Mouse (Mus musculus) hematopoietic stem cell, adult 5-6 weeks (primary cell): ENCODE data around the gene AI854703. TPM values are rescaled to one million over a fixed set of nuclear protein-coding genes. Genes with fewer than 3 reads are reported as not detected.

Experiments used
- ATAC-seq, 2 experiments: fragments of 125-278 bp in 1 of 2; replicated peaks in 1 of 2; 2 replicates each; pipeline ENCODE4 v1.8.0; 2016 to 2017; ENCODE audit warnings: inconsistent platforms in 2 of 2, mild to moderate bottlenecking in 2 of 2, moderate number of reproducible peaks in 2 of 2, low read depth in 1 of 2, moderate TSS enrichment in 1 of 2; ENCODE audit not compliant: low FRiP score in 2 of 2, poor library complexity in 2 of 2, severe bottlenecking in 2 of 2, insufficient read depth in 1 of 2, low TSS enrichment in 1 of 2
- total RNA-seq: library from RNA; stranded (forward); fragments of 172-1452, 232-1000 nt; gene quantifications from 2 replicates; pipeline ENCODE4 v1.2.3, GENCODE M21; 2017

The AI854703 gene
- 2.0 and 2.6 TPM in 2 replicates for total RNA-seq

GRCm38 (mm10) chr6:48626464-48626863, at the start of gene AI854703:
AI854703 (plus strand) TSS chr6:48626764.
- no peak for ATAC-seq

- no peak for ATAC-seq
These were observed 47.8 kb upstream of the AI854703 start for GRCm38 (mm10) chr6:48578736-48579135.

- peak; percentile 67 to 86 for ATAC-seq
These were observed 47.3 kb upstream of the AI854703 start for GRCm38 (mm10) chr6:48579215-48579648.

GRCm38 (mm10) chr6:48581257-48581656, 45.3 kb upstream of the AI854703 start:
- ATAC-seq, result no peak

GRCm38 (mm10) chr6:48582037-48582436, 44.5 kb upstream of the AI854703 start:
- ATAC-seq, result peak; percentile 44 to 46; a peak in 2 of 4 replicates

- peak; percentile 63 to 65 for ATAC-seq
These were observed 37.3 kb upstream of the AI854703 start, which contains the start of gene Gm45021 for GRCm38 (mm10) chr6:48589194-48589750. Gm45021 (plus strand) TSS chr6:48589610.

- no peak for ATAC-seq
These were observed 35.2 kb upstream of the AI854703 start for GRCm38 (mm10) chr6:48591221-48591845.

DNA sequence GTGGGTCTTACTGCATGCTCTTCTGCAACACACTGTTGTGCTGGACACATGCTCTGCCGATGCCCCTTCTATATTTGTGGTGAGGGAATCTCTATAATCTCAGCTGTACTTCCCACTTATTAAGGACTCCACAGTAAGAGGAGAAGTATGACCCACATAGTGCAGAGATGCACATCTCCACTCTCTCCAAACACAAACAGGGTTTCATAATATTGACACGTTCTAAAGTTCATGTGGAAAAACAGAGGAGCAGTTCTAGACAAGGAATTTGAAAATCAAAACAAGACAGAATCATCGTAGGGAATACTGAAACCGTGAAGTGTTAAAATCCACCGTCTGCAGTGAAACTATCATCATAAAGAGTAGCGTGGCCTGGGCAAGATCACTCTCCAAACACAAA, 34.7 kb upstream of the AI854703 start:
- no peak for ATAC-seq

DNA sequence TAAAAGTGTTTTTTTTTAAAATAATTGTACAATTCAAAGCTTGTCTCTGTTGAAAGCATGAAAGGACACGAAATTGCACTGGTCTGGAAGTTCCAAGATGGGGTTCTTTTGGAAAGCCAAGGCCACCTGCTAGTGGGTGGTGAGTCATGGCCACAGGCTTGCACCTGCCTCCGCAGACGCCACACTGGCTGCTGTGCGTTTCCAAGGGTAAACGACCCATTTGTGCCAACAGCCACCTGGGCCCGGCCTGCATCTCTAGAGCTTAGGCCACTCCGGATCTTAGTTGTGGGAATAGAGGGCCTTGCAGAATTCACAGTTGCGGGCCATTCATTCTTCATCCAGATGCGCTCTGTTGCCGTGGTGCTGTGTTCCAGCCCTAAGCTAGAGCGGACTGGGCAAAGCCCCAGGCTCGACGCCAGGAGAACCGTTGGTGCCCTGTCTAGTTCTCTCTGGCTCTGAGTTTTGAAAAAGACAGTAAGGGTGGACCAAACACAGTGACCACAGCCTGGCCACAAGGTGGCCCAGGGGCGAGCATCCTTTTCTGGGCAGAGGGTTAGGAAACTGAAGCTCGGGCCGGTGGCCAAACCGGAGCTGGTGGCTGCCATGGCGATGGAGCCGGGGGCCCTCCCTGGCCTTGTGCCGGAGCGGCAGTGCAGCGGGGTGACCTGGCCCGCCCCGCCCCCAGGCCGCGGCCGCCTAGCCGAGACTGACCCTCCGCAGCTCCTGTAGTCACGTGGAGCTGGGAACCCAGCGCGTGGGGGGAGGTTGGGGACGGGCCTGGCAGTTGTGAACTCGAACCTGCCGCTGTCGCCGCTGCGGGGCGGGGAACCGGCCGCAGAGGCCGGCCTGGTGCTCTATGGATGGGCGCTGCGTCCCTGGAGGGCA, 33.2 kb upstream of the AI854703 start, which contains the start of the genes Repin1 and Gm44965:
Repin1 (plus strand) TSS at position 726 of the 885 bp plus-strand sequence.
Gm44965 (plus strand) TSS at position 784 of the 885 bp plus-strand sequence.
- ATAC-seq, result peak; percentile 71 to 76

DNA sequence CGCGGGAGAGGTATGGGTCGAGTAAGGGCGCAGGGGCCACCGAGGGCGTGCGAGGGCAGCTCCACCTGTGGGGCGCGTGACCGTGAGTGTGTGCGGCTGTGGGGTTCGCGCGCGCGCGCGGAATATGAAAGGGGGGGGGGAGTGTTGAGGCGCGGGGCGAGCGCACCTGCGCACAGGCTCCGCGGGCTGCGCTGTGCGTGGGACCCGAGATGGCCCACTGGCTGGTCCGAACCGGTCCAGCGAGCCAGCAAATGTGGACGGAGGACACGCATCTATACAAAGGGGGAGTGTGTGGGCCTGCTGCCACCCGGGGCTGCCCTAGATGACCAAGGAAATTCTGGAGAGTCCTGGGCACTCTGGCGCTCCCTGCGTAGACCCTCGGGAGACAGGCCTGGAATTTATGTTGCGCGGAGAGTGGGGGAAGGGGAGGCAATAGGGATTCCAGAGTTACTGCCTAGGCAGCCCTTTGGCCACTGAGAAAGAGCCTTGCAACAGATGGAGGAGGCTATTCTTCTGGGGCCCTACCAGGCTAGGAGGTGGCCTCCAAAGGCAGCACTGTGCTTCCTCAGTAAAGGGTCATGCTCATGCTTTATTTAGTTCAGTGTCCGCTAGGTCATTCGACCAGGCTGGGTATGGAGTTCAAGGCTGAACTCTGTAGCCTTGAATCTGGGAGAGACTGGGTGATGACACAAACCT, 32.4 kb upstream of the AI854703 start:
- peak in 1 of 2 experiments; percentile 3; a peak in 1 of 4 replicates for ATAC-seq

DNA sequence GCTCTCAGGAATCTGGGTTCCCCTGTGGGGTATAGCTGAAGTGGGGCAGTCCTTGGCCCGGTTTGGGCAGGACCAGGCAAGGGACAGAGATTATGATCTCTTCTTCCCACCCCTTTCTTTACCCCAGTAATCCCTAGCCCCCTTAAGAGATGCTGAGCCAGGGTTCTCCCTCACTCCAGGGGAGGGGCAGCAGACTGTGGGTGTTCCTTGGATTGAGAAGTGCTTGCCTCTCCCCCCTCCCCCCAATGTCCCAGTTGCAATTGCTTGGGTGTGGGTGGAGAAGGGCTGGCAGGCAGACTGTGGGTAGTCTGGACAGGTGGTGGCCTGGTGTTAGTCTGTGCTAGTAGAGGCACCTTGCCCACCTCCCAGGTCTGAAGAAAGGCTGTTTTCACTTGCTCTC, 31.3 kb upstream of the AI854703 start:
- no peak for ATAC-seq

- ATAC-seq, result no peak
These were observed 29.9 kb upstream of the AI854703 start for GRCm38 (mm10) chr6:48596545-48597232.

- no peak for ATAC-seq
These were observed 29.3 kb upstream of the AI854703 start for GRCm38 (mm10) chr6:48597233-48597625.

GRCm38 (mm10) chr6:48600594-48600993, 26.0 kb upstream of the AI854703 start:
- no peak for ATAC-seq

DNA sequence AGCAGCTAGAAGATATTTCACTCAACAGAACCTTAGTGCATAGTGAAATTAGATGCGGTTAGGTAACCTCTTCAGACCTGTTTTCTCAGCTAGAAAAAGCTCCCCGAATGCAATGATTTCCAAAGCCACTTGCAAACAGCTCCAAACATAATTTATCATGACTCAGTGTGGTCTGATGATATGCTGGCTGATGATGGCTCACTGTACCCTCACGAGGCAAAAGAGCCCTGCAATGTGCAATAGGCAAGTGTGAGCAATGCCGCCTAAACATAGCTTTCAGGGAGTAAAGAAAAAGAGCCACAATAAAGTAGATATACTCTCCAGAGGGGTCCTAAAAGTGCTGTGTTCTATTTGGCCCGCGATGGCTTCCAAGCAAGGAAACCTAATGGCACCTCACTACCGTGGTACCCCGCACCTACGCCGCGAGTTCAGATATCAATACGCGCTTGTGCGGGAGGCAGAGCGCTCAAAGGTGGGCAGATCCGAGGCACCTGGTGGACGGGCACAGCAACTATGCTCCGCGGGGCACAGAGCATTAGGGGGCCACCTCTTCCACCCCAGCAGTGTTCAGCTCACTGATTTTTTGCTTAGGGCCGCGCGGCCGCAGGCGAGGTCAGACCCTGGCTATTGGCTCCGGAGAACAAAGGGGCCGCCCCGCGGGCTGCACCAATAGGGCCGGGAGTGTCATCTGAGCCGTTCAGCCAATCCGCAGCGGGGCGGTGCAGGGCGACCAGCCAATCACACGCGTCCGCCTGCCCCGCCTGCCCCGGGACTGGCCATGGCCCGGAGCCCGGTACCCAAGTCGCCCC, 25.1 kb upstream of the AI854703 start, which contains the start of gene Zfp775:
Zfp775 (plus strand) TSS at position 793 of the 809 bp plus-strand sequence.
- ATAC-seq, result peak; percentile 97 to 100
